Mouse (Mus musculus) heart, postnatal 0 days (tissue): ENCODE measurements at regions not wholly inside any gene's neighbourhood (a gene's known extent, or its start where the extent isn't known, plus 50 kb on each side); places are given as distances from the start of the nearest gene placed in this dataset.

Experiments
- CTCF ChIP-seq: IDR thresholded peaks from 2 replicates; pipeline ENCODE4 v1.5.1; 2016; ENCODE audit warnings: antibody characterized with exemption, control low read depth, low read depth
- EP300 ChIP-seq: IDR thresholded peaks from 2 replicates; pipeline ENCODE4 v1.6.1; 2016; ENCODE audit warnings: antibody characterized with exemption, low read depth

GRCm38 (mm10) chr6:37669407-37669806 is 139.4 kb downstream of the Akr1d1 start:
- no peak for TF ChIP-seq CTCF
- TF ChIP-seq EP300, result no peak
